Mouse (Mus musculus): ENCODE results near the gene Zfp235. TPM values are rescaled to one million over a fixed set of nuclear protein-coding genes. Genes with fewer than 3 reads are reported as not detected.

The Zfp235 gene
- 6.2 TPM for total RNA-seq (2023)

GRCm38 (mm10) chr7:24133996-24134828 lies at the start of gene Zfp235:
Zfp235 (plus strand) TSS chr7:24134169.

DNA sequence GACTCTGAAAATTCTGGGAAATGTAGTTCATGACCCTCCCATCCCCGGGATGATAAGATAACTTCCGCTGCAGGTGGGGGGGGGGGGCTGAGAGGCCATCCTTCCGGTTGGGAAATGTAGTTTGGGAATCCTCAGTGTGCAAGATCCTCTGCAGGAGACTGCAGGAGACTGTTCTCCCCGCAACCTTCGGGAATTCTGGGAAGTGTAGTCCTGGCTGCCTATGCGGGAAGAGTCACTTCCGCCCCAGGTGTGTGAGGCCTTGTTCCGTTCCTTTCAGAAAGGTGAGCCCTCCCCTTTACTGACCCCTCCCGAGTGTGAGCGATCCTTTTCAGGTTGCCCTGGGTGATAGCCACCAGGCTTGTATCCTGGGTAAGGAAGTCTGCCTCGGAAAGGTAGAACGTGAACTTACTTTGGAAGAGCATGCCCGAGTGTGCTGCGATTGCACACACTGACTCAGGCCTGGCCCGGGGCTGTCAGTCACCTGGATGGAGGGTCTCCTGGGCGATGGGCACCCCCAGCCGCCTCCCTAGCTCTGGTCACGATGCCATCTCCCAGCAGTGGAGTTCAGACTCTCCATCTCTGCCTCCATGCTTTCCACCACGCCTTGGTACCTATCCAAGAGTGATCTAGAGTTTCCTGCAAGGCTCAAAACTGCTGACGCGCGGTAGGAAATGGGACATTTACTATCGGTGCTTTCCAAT lies 21.7 kb upstream of the Zfp235 start, which contains the start of gene Zfp112:
Gene Zfp112, plus strand, starts transcription at position 159 of the 701 bp plus-strand sequence.

DNA sequence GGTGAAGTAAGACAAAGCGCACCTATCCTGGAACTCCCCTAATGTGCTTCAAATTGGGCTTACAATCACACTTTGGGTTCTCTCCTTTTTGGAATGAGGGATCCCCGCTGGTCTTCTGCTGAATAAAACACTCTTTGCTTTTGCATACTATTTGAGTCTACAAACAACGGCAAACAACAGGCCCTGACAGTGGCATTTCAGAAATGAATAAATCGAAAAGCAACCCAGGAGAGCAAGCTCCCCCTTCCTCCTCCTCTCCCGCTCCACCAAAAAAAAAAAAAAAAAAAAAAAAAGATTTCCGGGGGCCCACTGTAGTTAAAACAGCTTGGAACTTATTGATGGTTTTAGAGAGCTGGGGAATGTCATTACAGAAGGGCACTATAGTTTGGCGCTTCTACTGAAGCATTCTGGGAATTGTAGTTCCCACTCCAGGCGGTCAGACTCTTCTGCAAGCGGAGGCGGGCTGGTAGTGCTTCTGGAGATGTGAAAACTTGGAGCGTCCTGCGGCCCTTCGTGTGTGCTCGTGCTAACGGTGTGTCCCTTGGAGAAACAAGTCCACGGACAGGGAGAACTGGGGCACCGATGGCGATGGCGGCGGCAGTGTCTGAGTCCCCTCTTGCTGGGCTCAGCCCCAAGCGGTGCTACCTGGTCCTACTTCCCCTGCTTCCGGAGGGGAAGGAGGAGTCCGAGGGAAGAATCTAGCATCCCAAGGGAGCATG lies 40.8 kb downstream of the Zfp235 start, which contains the start of gene Zfp114:
Gene Zfp114, plus strand, starts transcription at position 443 of the 719 bp plus-strand sequence.

Other genes starting within 250 kb of the Zfp235 start
- gene Vmn1r178, start 242.2 kb upstream of the Zfp235 start, total RNA-seq (2023): not detected
- gene Vmn1r179, start 207.2 kb upstream of the Zfp235 start, total RNA-seq (2023): not detected
- not detected for gene Vmn1r180, start 183.5 kb upstream of the Zfp235 start, total RNA-seq (2023)
- not detected for gene Vmn1r181, start 159.6 kb upstream of the Zfp235 start, total RNA-seq (2023)
- gene V1rd19, start 132.5 kb upstream of the Zfp235 start, total RNA-seq (2023): not detected
- gene Vmn1r183, start 80.9 kb upstream of the Zfp235 start, total RNA-seq (2023): not detected
- gene Zfp180, start 52.2 kb upstream of the Zfp235 start, total RNA-seq (2023): 36.7 TPM
- gene Zfp112, start 21.9 kb upstream of the Zfp235 start, total RNA-seq (2023): 5.8 TPM
- gene Zfp114, start 40.9 kb downstream of the Zfp235 start, total RNA-seq (2023): not detected
- gene Zfp111, start 77.3 kb downstream of the Zfp235 start, total RNA-seq (2023): 0.12 TPM
- 2.1 TPM for gene Zfp109, start 103.4 kb downstream of the Zfp235 start, total RNA-seq (2023)
- not detected for gene Zfp108, start 120.6 kb downstream of the Zfp235 start, total RNA-seq (2023)
- gene Zfp93, start 136.3 kb downstream of the Zfp235 start, total RNA-seq (2023): 2.5 TPM
- gene Zfp61, start 167.1 kb downstream of the Zfp235 start, total RNA-seq (2023): 7.8 TPM
- gene Zfp94, start 182.5 kb downstream of the Zfp235 start, total RNA-seq (2023): 2.6 TPM
- not detected for gene Tescl, start 199.8 kb downstream of the Zfp235 start, total RNA-seq (2023)
- gene Lypd5, start 215.0 kb downstream of the Zfp235 start, total RNA-seq (2023): not detected
- gene Kcnn4, start 236.1 kb downstream of the Zfp235 start, total RNA-seq (2023): 175 TPM

Data from CD4-positive naive resting alpha-beta T cell, adult 76 days (primary cell).